Mouse (Mus musculus): ENCODE results near the gene Wdfy2. TPM values are rescaled to one million over a fixed set of nuclear protein-coding genes. Genes with fewer than 3 reads are reported as not detected.

The Wdfy2 gene
- polyA plus RNA-seq, 1 experiment from 2014 or later: 7.4 TPM

GRCm38 (mm10) chr14:62907888-62908287, 70.4 kb downstream of the Wdfy2 start:
- H3K27me3 ChIP-seq (replicated peaks): no peaks in the 10 kb centered on the region
- H3K4me2 ChIP-seq: no peak overlapping the region
- WGBS: 94% methylated on average over 2 of the region's 2 CpGs
- no peak for ATAC-seq (ENCODE audit: low FRiP score)
- no peaks in the 10 kb centered on the region for H3K36me3 ChIP-seq
- H3K4me1 ChIP-seq: peaks cover 17% of the 10 kb centered on the region; the same call in 1 of the 2 replicates
- H3K9ac ChIP-seq (replicated peaks): no peak overlapping the region
- no peak overlapping the region for H3K4me3 ChIP-seq (replicated peaks)
- no peak overlapping the region for H3K27ac ChIP-seq (replicated peaks)
- no peaks in the 10 kb centered on the region for H3K9me3 ChIP-seq (replicated peaks)

- Histone ChIP-seq H3K4me3 (replicated peaks) (no peak overlapping the region), H3K9me3 (replicated peaks) (no peaks in the 10 kb centered on the region), H3K4me1 (peaks cover 17% of the 10 kb centered on the region; the same call in 1 of the 2 replicates), H3K4me2 (no peak overlapping the region), H3K27ac (replicated peaks) (peak overlapping the region; percentile 28; the same call in 1 of the 2 replicates), H3K9ac (replicated peaks) (no peak overlapping the region), H3K27me3 (replicated peaks) (no peaks in the 10 kb centered on the region), H3K36me3 (no peaks in the 10 kb centered on the region)
- no peak for ATAC-seq (ENCODE audit: low FRiP score)
- 81% methylated on average over 5 of the region's 5 CpGs for WGBS
Observed at GRCm38 (mm10) chr14:62908550-62908949, 71.1 kb downstream of the Wdfy2 start.

GRCm38 (mm10) chr14:62910859-62911258, 73.4 kb downstream of the Wdfy2 start:
- no peaks in the 10 kb centered on the region for H3K9me3 ChIP-seq (replicated peaks)
- ATAC-seq (ENCODE audit: low FRiP score): no peak
- H3K9ac ChIP-seq (replicated peaks): no peak overlapping the region
- 67% methylated on average over 4 of the region's 4 CpGs for WGBS
- H3K27ac ChIP-seq (replicated peaks): no peak overlapping the region
- H3K4me1 ChIP-seq: peaks cover 17% of the 10 kb centered on the region; the same call in 1 of the 2 replicates
- no peaks in the 10 kb centered on the region for H3K36me3 ChIP-seq
- no peak overlapping the region for H3K4me2 ChIP-seq
- H3K4me3 ChIP-seq (replicated peaks): no peak overlapping the region
- no peaks in the 10 kb centered on the region for H3K27me3 ChIP-seq (replicated peaks)

- Histone ChIP-seq H3K4me2 (no peak overlapping the region), H3K27me3 (replicated peaks) (no peaks in the 10 kb centered on the region), H3K4me3 (replicated peaks) (no peak overlapping the region), H3K27ac (replicated peaks) (no peak overlapping the region), H3K9ac (replicated peaks) (no peak overlapping the region), H3K36me3 (no peaks in the 10 kb centered on the region), H3K4me1 (0 out of 2 replicates have a peak, but pooled peaks cover 2% of the 10 kb centered on the region), H3K9me3 (replicated peaks) (no peaks in the 10 kb centered on the region)
- WGBS: 91% methylated on average over 6 of the region's 6 CpGs
- ATAC-seq (ENCODE audit: low FRiP score): no peak
Observed at GRCm38 (mm10) chr14:62915146-62915685, 77.7 kb downstream of the Wdfy2 start.

GRCm38 (mm10) chr14:62916488-62917034, 79.1 kb downstream of the Wdfy2 start:
- Histone ChIP-seq H3K4me1 (0 out of 2 replicates have a peak, but pooled peaks cover 2% of the 10 kb centered on the region), H3K9me3 (replicated peaks) (no peaks in the 10 kb centered on the region), H3K9ac (replicated peaks) (no peak overlapping the region), H3K4me3 (replicated peaks) (no peak overlapping the region), H3K36me3 (no peaks in the 10 kb centered on the region), H3K4me2 (no peak overlapping the region), H3K27me3 (replicated peaks) (no peaks in the 10 kb centered on the region), H3K27ac (replicated peaks) (no peak overlapping the region)
- 86% methylated on average over 10 of the region's 10 CpGs for WGBS
- ATAC-seq (ENCODE audit: low FRiP score): no peak

GRCm38 (mm10) chr14:62921401-62921800, 83.9 kb downstream of the Wdfy2 start:
- H3K4me1 ChIP-seq: 0 out of 2 replicates have a peak, but pooled peaks cover 2% of the 10 kb centered on the region
- 94% methylated on average over 5 of the region's 5 CpGs for WGBS
- H3K9me3 ChIP-seq (replicated peaks): no peaks in the 10 kb centered on the region
- H3K9ac ChIP-seq (replicated peaks): no peak overlapping the region
- no peak overlapping the region for H3K4me3 ChIP-seq (replicated peaks)
- H3K27ac ChIP-seq (replicated peaks): no peak overlapping the region
- ATAC-seq (ENCODE audit: low FRiP score): no peak
- H3K36me3 ChIP-seq: no peaks in the 10 kb centered on the region
- no peaks in the 10 kb centered on the region for H3K27me3 ChIP-seq (replicated peaks)
- H3K4me2 ChIP-seq: no peak overlapping the region

- Histone ChIP-seq H3K9me3 (replicated peaks) (no peaks in the 10 kb centered on the region), H3K4me3 (replicated peaks) (no peak overlapping the region), H3K4me1 (no peaks in the 10 kb centered on the region), H3K27me3 (replicated peaks) (no peaks in the 10 kb centered on the region), H3K9ac (replicated peaks) (no peak overlapping the region), H3K4me2 (no peak overlapping the region), H3K36me3 (no peaks in the 10 kb centered on the region), H3K27ac (replicated peaks) (no peak overlapping the region)
- no peak for ATAC-seq (ENCODE audit: low FRiP score)
Observed at GRCm38 (mm10) chr14:62922637-62923036, 85.2 kb downstream of the Wdfy2 start.

- 89% methylated on average over 4 of the region's 4 CpGs for WGBS
- H3K4me1 ChIP-seq: no peaks in the 10 kb centered on the region
- H3K36me3 ChIP-seq: 0 out of 2 replicates have a peak, but pooled peaks cover 4% of the 10 kb centered on the region
- no peaks in the 10 kb centered on the region for H3K27me3 ChIP-seq (replicated peaks)
- H3K9me3 ChIP-seq (replicated peaks): no peaks in the 10 kb centered on the region
- no peak overlapping the region for H3K9ac ChIP-seq (replicated peaks)
- no peak overlapping the region for H3K4me2 ChIP-seq
- no peak overlapping the region for H3K27ac ChIP-seq (replicated peaks)
- H3K4me3 ChIP-seq (replicated peaks): no peak overlapping the region
- no peak for ATAC-seq (ENCODE audit: low FRiP score)
Observed at GRCm38 (mm10) chr14:62924800-62925199, 87.3 kb downstream of the Wdfy2 start.

- H3K4me3 ChIP-seq (replicated peaks): no peak overlapping the region
- WGBS: 69% methylated on average over 5 of the region's 5 CpGs
- ATAC-seq (ENCODE audit: low FRiP score): no peak
- 0 out of 2 replicates have a peak overlapping the region, but pooled peaks have one; percentile 35 for H3K27ac ChIP-seq (replicated peaks)
- no peaks in the 10 kb centered on the region for H3K27me3 ChIP-seq (replicated peaks)
- no peak overlapping the region for H3K4me2 ChIP-seq
- no peaks in the 10 kb centered on the region for H3K4me1 ChIP-seq
- no peak overlapping the region for H3K9ac ChIP-seq (replicated peaks)
- H3K9me3 ChIP-seq (replicated peaks): no peaks in the 10 kb centered on the region
- H3K36me3 ChIP-seq: 0 out of 2 replicates have a peak, but pooled peaks cover 4% of the 10 kb centered on the region
Observed at GRCm38 (mm10) chr14:62928101-62928541, 90.6 kb downstream of the Wdfy2 start.

GRCm38 (mm10) chr14:62935361-62935760, 97.9 kb downstream of the Wdfy2 start:
- H3K27ac ChIP-seq (replicated peaks): no peak overlapping the region
- 83% methylated on average over 9 of the region's 9 CpGs for WGBS
- H3K4me2 ChIP-seq: no peak overlapping the region
- H3K9ac ChIP-seq (replicated peaks): no peak overlapping the region
- no peak for ATAC-seq (ENCODE audit: low FRiP score)
- H3K36me3 ChIP-seq: 0 out of 2 replicates have a peak, but pooled peaks cover 2% of the 10 kb centered on the region
- no peak overlapping the region for H3K4me3 ChIP-seq (replicated peaks)
- H3K27me3 ChIP-seq (replicated peaks): no peaks in the 10 kb centered on the region
- H3K4me1 ChIP-seq: 0 out of 2 replicates have a peak, but pooled peaks cover 3% of the 10 kb centered on the region
- H3K9me3 ChIP-seq (replicated peaks): no peaks in the 10 kb centered on the region

- no peak overlapping the region for H3K4me2 ChIP-seq
Observed at GRCm38 (mm10) chr14:62936631-62937380, 99.3 kb downstream of the Wdfy2 start.

More at GRCm38 (mm10) chr14:62936631-62937380, 99.3 kb downstream of the Wdfy2 start:
- 0 out of 2 replicates have a peak, but pooled peaks cover 2% of the 10 kb centered on the region for H3K36me3 ChIP-seq
- H3K4me1 ChIP-seq: peaks cover 6% of the 10 kb centered on the region; the same call in 1 of the 2 replicates
- WGBS: 82% methylated on average over 6 of the region's 6 CpGs
- H3K9ac ChIP-seq (replicated peaks): no peak overlapping the region
- no peak for ATAC-seq (ENCODE audit: low FRiP score)
- no peaks in the 10 kb centered on the region for H3K27me3 ChIP-seq (replicated peaks)
- H3K9me3 ChIP-seq (replicated peaks): no peaks in the 10 kb centered on the region
- H3K4me3 ChIP-seq (replicated peaks): no peak overlapping the region
- H3K27ac ChIP-seq (replicated peaks): no peak overlapping the region
